Mouse (Mus musculus): ENCODE data around the gene Asgr2.
"Not testable (repeated sequence)": the region's sequence is repeated elsewhere in the genome, so short reads cannot be mapped to it uniquely, and the experiment has no call there.

Asgr2 gene

DNA sequence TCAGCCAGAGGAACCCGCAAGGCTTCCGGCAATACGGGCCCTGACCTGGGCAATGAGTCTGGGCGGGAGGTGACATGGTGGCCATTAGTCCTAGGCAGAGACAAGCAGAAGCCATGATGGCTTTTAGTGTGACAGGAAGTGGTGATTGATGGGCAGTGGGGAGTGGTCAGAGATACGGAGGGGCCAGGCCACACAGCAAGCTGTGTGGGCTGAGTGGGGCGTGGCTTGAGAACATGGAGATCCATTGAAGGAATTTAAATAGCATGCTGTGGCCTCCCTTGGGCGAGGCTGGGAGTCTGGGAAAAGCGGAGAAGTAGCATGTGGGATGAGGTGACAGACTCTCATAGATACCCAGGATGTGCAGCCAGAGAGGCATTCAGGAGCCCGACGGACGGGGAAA lies 5.0 kb downstream of the Asgr2 start:
- DNase-seq (ENCODE audit: low spot score in 2 of 2), result no peak

DNA sequence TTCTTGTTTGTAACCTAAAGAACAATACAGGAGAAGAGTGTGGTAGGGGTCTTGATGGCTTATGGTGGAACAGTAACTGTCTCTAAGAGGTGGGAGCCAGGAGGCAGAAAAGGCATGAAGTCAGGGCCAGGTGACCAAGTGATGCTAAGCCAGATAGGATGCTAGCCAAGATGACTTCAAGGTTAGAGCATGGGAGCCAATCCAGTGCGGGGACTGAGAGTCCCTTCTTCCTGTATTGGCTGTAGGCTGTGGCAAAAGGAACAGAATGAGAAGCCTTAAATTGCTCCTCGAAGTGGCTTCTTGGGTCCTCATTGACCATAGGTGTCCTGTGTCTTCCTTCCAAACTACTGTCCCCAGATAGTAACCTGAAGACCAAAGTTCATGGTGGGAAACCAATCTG lies 6.7 kb downstream of the Asgr2 start:
- no peak for DNase-seq (ENCODE audit: low spot score in 2 of 2)

DNA sequence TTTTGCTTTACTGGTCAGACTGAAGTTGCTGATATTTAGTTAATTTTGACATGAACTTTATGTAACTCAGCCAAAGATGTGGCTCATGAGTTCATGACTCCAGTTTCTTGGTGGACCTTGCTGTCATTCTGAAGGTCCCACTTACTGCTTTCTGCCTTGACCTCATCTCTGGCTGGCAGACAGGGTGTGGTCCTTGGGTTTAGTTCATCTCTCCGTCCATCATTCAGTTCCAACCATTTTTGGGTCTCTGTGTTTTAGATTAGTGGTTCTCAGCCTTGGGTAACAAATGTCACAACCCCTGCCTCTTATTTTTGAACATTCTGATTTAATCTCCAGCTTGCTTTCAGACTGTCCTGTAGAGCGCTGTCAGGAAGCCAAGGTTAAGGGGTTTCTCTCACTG lies 7.4 kb downstream of the Asgr2 start:
- DNase-seq (ENCODE audit: low spot score in 2 of 2), result no peak

DNA sequence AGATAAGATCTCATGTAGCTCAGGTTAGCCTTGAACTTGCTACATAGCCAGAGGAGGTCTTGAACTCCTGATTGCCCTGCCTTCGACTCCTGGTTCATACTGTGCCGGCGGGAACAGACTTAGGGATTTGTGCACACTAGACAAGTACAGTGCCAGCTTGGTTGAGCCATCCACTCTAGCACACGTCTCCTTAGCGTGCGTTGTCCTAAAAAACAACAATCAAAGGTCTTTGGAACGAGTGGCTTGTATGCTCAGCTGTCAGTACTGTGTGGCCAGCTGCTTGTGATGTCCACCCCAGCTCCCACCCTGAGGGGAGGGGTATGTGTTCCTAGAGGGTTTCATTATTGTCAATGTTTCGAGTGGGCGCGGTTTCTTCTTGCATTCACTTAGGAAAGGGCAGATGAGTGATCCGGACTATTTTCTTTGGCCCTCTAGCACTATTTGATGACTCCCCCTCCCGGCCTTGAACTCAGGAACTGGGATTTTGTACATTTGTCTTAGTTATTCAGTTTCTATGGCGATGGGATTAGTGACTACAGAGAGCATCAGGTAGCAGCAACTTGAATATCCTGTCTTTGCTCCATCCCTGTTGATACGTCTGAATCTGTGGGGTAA lies 11.4 kb downstream of the Asgr2 start:
- no peak for DNase-seq (ENCODE audit: low spot score in 2 of 2)

DNA sequence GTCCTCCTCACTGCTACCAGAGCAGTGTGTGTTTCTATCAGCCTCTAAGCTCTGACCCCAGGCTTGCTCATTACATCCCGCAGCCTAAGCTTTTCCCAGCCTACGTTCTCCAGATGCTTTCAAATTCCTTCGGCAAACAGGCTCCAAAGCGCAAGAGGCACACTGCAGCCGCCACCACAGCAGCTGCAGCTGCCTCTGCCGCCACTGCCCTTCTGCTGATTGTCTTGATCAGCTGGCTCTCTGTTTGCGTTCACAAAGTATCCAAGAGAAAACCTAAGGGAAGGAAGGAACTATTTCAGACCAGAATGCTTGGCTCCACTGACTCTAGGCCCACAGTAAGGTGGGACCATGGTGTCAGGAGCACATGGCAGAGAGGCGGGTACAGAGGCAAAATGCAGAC lies 14.6 kb downstream of the Asgr2 start:
- DNase-seq (ENCODE audit: low spot score in 2 of 2), result no peak

DNA sequence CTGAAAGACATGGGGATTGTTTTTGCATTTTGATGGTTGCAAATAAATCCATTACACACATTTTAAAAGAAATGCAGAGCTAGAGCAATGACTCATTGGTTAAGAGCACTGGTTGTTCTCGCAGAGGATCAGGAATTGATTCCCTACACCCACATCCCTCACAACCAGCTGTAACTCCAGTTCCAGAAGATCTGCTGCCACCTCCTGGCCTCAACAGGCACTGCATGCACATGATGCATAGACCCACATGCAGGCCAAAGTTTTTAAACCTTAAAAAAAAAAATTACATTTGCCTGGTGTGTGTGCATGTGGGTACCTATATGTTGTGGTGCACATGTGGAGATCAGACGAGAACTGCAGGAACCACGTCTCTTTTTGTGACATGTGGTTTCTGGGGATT lies 17.7 kb downstream of the Asgr2 start:
- DNase-seq (ENCODE audit: low spot score in 2 of 2), result peak; percentile 40 to 77

DNA sequence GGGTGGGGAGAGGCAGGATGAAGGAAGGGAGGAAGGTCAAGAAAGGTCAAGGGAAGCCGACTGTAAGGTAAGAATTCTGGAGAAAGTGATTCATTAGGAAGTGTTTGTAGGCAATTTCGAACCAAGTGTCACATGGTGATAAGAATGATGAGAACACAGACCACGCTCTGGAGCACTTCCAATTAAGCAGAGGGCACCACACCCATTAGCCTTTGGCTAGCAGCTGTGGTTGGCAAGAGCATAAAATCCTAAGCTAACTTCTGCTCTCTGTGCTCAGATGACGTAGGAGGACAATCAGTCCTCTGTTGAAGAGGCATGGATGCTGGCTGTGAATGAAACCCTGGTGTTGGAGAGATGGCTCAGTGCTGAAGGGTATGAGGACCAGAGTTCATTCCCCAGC lies 22.1 kb downstream of the Asgr2 start:
- no peak for DNase-seq (ENCODE audit: low spot score in 2 of 2)

DNA sequence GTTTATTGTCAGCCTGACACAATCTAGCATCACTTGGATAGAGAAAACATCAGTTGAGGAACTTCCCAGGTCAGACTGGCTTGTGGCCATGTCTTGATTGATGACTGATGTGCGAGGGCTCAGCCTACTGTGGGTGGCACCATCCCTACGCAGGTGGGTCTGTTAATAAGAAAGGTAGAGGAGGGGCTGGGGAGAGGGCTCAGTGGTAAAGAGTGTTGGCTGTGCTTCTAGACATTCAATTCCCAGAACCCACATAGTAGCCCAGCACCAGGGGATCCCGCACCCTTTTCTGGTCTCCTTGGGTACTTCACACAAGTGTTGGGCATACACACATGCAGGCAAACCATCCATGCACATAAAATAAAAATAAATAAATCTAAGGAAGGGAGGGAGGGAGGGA lies 23.5 kb downstream of the Asgr2 start:
- no peak for DNase-seq (ENCODE audit: low spot score in 2 of 2)

DNA sequence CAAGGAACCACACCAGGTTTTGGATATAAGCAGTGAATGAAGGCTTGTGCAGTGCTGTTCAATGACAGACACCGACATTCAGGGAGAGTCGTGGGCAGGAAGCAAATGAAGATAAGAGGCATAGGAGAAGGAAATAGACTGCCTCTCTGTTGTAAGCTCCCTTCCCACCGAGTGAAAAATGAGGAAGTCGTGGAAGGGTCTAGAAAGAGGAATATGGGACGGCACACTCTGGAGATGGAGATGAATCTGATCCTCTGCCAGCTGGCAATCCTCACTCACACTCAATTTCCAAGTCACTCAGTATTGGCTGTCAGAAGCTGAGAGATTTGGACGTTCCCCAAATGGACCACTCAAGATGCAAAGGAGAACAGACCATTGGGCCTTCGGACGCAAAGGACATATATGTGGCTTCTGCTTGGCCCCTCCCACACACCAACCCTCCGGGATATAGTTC lies 37.5 kb downstream of the Asgr2 start, which contains the start of gene Mgl2:
TSS of gene Mgl2 (plus strand) at position 404 of the 454 bp plus-strand sequence.
- no peak for DNase-seq (ENCODE audit: low spot score in 2 of 2)

DNA sequence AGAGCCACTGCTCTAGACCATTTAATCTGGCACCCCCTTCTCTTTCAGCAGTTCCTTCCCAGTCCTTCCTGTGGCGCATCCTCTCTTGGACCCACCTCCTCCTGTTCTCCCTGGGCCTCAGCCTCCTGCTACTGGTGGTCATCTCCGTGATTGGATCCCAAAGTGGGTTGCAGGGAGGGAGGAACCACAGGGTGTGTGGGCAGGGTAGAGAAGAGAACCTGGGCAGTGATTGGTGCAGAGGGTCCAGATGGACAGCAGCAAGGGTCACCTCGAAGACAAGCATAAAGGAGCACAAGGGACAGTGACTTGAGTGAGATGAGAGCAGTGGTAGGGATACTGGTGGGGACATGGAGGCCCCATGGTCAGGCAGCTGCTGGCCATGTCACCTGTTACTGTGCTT lies 42.6 kb downstream of the Asgr2 start:
- not testable (repeated sequence) for DNase-seq (ENCODE audit: low spot score in 2 of 2)

DNA sequence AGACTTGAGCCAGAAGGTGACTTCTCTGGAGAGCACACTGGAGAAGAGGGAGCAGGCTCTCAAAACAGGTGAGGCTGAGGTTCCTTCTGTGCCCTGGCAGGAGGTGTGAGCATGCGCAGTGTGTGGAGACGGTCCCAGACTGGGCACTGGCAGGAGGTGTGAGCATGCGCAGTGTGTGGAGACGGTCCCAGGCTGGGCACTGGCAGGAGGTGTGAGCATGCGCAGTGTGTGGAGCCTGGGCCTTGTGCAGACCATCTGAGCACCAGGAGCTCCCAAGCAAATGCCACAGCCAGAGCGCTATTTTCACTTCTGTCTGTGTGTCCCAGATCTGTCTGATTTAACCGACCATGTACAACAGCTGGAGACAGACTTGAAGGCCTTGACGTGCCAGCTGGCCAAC lies 43.5 kb downstream of the Asgr2 start:
- not testable (repeated sequence) for DNase-seq (ENCODE audit: low spot score in 2 of 2)

DNA sequence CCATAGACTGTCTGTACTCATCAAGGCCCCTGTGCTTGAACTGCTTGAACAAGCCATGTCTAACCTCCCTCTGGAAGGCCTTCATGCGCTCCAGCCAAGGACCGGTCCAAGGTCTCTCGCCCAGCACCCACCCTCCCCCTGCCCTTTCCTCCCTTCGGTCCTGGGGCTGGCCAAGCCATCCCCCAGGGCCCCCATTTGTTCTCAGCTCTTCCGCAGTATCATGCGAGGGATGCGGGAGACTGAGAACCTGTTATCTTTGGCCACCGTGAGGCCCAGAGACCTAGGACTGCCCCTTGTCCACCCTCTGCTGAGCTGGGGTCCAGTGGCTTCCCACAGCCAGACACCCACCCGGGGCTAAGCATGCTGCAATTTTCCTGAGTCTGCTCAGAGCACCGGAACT lies 46.7 kb downstream of the Asgr2 start:
- peak in 1 of 2 experiments; percentile 53 for DNase-seq (ENCODE audit: low spot score in 2 of 2)

DNA sequence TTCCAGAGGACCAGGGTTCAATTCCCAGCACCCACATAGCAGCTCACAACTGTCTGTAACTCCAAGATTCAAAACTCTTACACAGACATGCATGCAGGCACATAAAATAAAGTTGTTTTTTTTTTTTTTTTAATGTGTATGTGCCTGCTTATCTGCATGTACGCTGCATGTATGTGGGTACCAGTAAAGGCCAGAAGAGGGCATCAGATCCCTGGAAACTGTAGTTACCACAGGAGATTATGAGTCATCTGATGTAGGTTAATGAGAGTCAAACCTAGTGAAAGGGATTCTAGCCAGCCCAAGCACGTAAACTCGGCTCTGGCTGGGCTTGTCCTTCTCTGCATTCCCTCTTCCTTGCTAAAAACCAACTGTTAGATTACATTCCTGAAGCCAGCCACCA lies 58.6 kb downstream of the Asgr2 start:
- no peak for DNase-seq (ENCODE audit: low spot score in 2 of 2)
